Mouse (Mus musculus): Measurements from ENCODE around the gene Nxf7. TPM values are rescaled to one million over a fixed set of nuclear protein-coding genes. Genes with fewer than 3 reads are reported as not detected.
"Not testable (repeated sequence)": the region's sequence is repeated elsewhere in the genome, so short reads cannot be mapped to it uniquely, and the experiment has no call there.

Nxf7 gene
- polyA plus RNA-seq, 1 experiment from 2014 or later, result not detected

- no peaks in the 10 kb centered on the region for H3K27me3 ChIP-seq (ENCODE audit: control insufficient read depth, insufficient read depth, low read length)
- H3K27ac ChIP-seq (ENCODE audit: low read depth, low read length), result no peak overlapping the region
- H3K4me3 ChIP-seq (ENCODE audit: low read depth, low read length), result no peak overlapping the region
- WGBS, result 50% methylated on average over 2 of the region's 2 CpGs
- H3K9me3 ChIP-seq (ENCODE audit: control insufficient read depth, low read length), result no peaks in the 10 kb centered on the region
- no peaks in the 10 kb centered on the region for H3K36me3 ChIP-seq (ENCODE audit: control insufficient read depth, insufficient read depth, low read length)
- no peak for ATAC-seq (ENCODE audit: low read depth)
- H3K4me2 ChIP-seq (ENCODE audit: low read depth, low read length), result no peak overlapping the region
- no peaks in the 10 kb centered on the region for H3K4me1 ChIP-seq (ENCODE audit: control insufficient read depth, insufficient read depth, low read length)
- no peak overlapping the region for H3K9ac ChIP-seq (replicated peaks; ENCODE audit: low read depth, low read length)
Measured at GRCm38 (mm10) chrX:135562841-135563240, 35.7 kb downstream of the Nxf7 start.

- H3K27ac ChIP-seq (ENCODE audit: low read depth, low read length); ATAC-seq (ENCODE audit: low read depth); H3K9ac ChIP-seq (replicated peaks; ENCODE audit: low read depth, low read length); H3K4me1 ChIP-seq (ENCODE audit: control insufficient read depth, insufficient read depth, low read length); H3K4me3 ChIP-seq (ENCODE audit: low read depth, low read length); H3K27me3 ChIP-seq (ENCODE audit: control insufficient read depth, insufficient read depth, low read length); H3K36me3 ChIP-seq (ENCODE audit: control insufficient read depth, insufficient read depth, low read length); H3K4me2 ChIP-seq (ENCODE audit: low read depth, low read length); H3K9me3 ChIP-seq (ENCODE audit: control insufficient read depth, low read length): not testable (repeated sequence)
- WGBS, result 55% methylated on average over 2 of the region's 2 CpGs
Measured at GRCm38 (mm10) chrX:135561693-135562092, 36.9 kb downstream of the Nxf7 start.

- not testable (repeated sequence) for H3K4me2 ChIP-seq (ENCODE audit: low read depth, low read length); H3K4me3 ChIP-seq (ENCODE audit: low read depth, low read length); H3K27me3 ChIP-seq (ENCODE audit: control insufficient read depth, insufficient read depth, low read length); H3K9ac ChIP-seq (replicated peaks; ENCODE audit: low read depth, low read length); H3K27ac ChIP-seq (ENCODE audit: low read depth, low read length); H3K9me3 ChIP-seq (ENCODE audit: control insufficient read depth, low read length); H3K36me3 ChIP-seq (ENCODE audit: control insufficient read depth, insufficient read depth, low read length); H3K4me1 ChIP-seq (ENCODE audit: control insufficient read depth, insufficient read depth, low read length); ATAC-seq (ENCODE audit: low read depth)
- WGBS, result 25% methylated on average over 4 of the region's 4 CpGs
Measured at GRCm38 (mm10) chrX:135560933-135561332, 37.6 kb downstream of the Nxf7 start.

- not testable (repeated sequence) for H3K4me3 ChIP-seq (ENCODE audit: low read depth, low read length); H3K4me1 ChIP-seq (ENCODE audit: control insufficient read depth, insufficient read depth, low read length); H3K9ac ChIP-seq (replicated peaks; ENCODE audit: low read depth, low read length); H3K27me3 ChIP-seq (ENCODE audit: control insufficient read depth, insufficient read depth, low read length); H3K9me3 ChIP-seq (ENCODE audit: control insufficient read depth, low read length); H3K4me2 ChIP-seq (ENCODE audit: low read depth, low read length); H3K27ac ChIP-seq (ENCODE audit: low read depth, low read length); H3K36me3 ChIP-seq (ENCODE audit: control insufficient read depth, insufficient read depth, low read length); ATAC-seq (ENCODE audit: low read depth)
- 26% methylated on average over 8 of the region's 8 CpGs for WGBS
Measured at GRCm38 (mm10) chrX:135559665-135560064, 38.9 kb downstream of the Nxf7 start.

Other genes with a start within 250 kb of the Nxf7 start
- 0.06 TPM in 1 of 2 replicates, not detected in the other for gene Gm5128, start 225.5 kb downstream of the Nxf7 start, polyA plus RNA-seq (2014; fragmentation: Nextera tagmentation; extraction: Ambion mirVana)
- not detected in 2 replicates for gene Gm7903, start 164.9 kb downstream of the Nxf7 start, polyA plus RNA-seq (2014; fragmentation: Nextera tagmentation; extraction: Ambion mirVana)
- gene AV320801, start 104.2 kb downstream of the Nxf7 start, polyA plus RNA-seq (2014; fragmentation: Nextera tagmentation; extraction: Ambion mirVana), result not detected in 2 replicates
- not detected in 2 replicates for gene Prame, start 28.9 kb upstream of the Nxf7 start, polyA plus RNA-seq (2014; fragmentation: Nextera tagmentation; extraction: Ambion mirVana)
- gene Tcp11x2, start 95.0 kb upstream of the Nxf7 start, polyA plus RNA-seq (2014; fragmentation: Nextera tagmentation; extraction: Ambion mirVana), result not detected in 2 replicates
- gene Tmsb15a, start 126.5 kb upstream of the Nxf7 start, polyA plus RNA-seq (2014; fragmentation: Nextera tagmentation; extraction: Ambion mirVana), result not detected in 2 replicates
- gene Armcx5, start 144.0 kb upstream of the Nxf7 start, polyA plus RNA-seq (2014; fragmentation: Nextera tagmentation; extraction: Ambion mirVana), result 10.3 and 11.2 TPM in 2 replicates
- 229 and 270 TPM in 2 replicates for gene Gprasp1, start 144.0 kb upstream of the Nxf7 start, polyA plus RNA-seq (2014; fragmentation: Nextera tagmentation; extraction: Ambion mirVana)
- gene Bhlhb9, start 198.8 kb upstream of the Nxf7 start, polyA plus RNA-seq (2014; fragmentation: Nextera tagmentation; extraction: Ambion mirVana), result 114 and 127 TPM in 2 replicates
- 183 and 196 TPM in 2 replicates for gene Gprasp2, start 240.3 kb upstream of the Nxf7 start, polyA plus RNA-seq (2014; fragmentation: Nextera tagmentation; extraction: Ambion mirVana)

Data from neural tube, embryonic 14.5 days (tissue).